Mouse (Mus musculus) cerebellum, postnatal 14 days (tissue): ENCODE measurements at regions not wholly inside any gene's neighbourhood (a gene's known extent, or its start where the extent isn't known, plus 50 kb on each side); places are given as distances from the start of the nearest gene placed in this dataset.

Experiments
- DNase-seq, 2 experiments: peaks; one replicate each; pipeline ENCODE4 v3.0.0; 2021; ENCODE audit warnings: mixed read lengths in 2 of 2

- DNase-seq: no peak
Measured at GRCm38 (mm10) chrX:133119026-133119425, 569.8 kb downstream of the Pcdh19 start.

GRCm38 (mm10) chrX:133110173-133110572, 578.6 kb downstream of the Pcdh19 start:
- DNase-seq: no peak

- DNase-seq: no peak
Measured at GRCm38 (mm10) chrX:133092983-133093382, 595.8 kb downstream of the Pcdh19 start.

DNA sequence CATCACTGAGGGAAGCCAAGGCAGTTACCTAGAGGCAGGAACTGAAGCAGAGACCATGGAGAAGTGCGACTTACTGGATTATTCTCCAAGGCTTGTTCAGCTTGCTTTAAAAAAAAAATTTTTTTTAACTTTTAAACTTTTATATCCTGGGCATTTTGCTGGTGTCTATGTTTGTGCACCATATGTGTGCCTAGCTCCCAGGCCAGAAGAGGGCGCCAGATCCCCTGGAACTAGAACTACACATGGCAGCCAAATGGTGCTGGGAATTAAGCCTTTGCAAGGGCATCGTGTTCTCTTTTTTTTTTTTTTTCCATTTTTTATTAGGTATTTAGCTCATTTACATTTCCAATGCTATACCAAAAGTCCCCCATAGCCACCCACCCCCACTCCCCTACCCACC, 624.7 kb downstream of the Pcdh19 start:
- DNase-seq: peak; percentile 0 to 2
